Mouse (Mus musculus): ENCODE measurements around the gene Cfap70.
A peak's percentile ranks its signal among the peaks of the same experiment; 100 is the strongest.

The Cfap70 gene

GRCm38 (mm10) chr14:20423046-20423445, 29.0 kb downstream of the Cfap70 start:
- no peak for DNase-seq (ENCODE audit: low read depth)

GRCm38 (mm10) chr14:20422257-20422656, 29.8 kb downstream of the Cfap70 start:
- DNase-seq (ENCODE audit: low read depth) = no peak

DNA sequence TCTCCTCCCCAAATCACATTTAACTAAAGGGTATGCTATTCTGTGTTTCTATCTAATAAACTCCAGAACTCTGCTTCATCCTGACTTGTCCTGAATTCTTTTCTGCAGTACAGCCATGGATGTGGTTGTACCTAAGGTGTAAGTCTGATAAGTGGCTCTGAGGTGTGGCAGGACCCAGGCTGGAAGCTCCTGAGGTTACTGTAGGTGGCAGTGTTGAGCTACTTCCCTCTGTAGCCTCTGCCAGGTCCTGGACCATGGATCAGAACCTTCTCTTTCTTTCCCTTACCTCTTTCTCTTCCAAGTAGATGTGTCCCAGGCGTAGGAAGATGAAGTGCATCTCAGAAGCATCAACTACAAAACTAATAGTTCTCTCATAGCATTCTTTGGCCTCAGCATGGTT, 52.0 kb downstream of the Cfap70 start:
- DNase-seq (ENCODE audit: low read depth) = no peak

DNA sequence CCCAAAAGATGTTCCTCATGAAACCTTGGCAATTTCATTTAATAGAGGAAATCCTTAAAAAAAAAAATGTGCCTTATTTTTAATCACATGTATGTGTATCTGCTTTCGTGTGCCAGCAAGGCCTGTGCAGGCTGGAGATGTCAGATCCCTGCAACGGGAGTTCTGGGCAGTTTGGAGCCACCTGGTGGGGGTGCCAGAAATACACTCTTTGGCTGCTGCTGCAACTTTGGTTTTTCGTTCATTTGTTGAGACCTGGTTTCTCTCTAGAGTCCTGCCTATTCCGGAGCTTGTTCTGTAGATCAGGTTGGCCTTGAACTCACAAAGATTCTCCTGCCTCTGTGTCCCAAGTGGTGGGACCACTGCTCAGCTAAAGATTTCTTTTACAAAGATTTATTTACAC, 53.2 kb downstream of the Cfap70 start:
- no peak for DNase-seq (ENCODE audit: low read depth)

DNA sequence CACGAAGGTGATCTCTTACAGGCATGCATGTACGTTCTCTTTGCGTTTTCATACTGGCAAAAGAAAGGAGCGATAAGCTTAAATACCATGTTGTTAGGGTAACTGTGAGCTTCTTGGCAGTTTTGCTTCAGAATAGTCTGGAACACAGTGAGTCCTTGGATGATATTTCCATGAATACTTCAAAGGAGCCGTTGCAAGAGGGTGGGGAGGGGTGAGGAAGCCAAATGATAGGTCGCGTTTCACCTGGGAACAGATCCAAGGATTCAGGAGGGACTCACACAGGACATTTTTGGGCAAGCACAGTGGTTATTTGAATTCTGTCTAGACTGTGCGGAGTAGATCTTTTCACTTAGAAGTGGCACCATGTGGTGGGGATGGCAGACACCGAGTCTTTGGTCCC, 54.8 kb downstream of the Cfap70 start:
- no peak for DNase-seq (ENCODE audit: low read depth)

DNA sequence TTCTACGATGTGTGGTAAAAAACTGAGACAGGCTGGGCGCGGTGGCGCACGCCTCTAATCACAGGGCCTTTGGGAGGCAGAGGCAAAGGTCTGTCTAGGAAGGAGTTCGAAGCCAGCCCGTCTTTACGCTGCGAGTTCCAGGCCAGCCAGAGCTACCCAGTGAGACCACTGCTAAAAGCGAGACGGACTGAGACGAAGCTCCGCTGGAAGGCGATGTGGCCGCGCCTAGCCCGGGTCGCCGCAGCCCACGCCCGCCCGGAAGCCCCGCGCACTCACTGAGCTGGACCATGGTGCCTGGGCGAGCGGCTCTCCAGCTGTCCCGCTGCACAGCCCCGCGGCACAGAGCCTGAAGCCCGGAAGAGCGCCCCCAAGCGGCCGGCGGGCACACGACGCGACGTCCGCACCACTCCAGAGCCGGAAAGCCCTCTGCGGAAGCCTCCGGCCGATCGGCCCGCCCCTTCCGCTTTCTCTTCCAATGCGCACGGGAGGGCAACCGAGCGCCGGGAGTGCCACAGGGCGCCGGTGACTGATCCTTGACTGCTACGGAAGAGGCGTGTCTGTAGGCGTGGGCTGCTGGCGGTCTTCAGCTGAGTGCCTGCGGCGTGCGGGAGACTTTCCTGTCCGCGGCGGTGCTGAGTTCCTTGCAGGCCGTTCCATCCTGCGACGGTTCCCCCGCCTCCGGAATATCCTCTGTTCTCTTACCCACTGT, 58.7 kb downstream of the Cfap70 start, which contains the start of gene Mrps16:
Gene Mrps16 (minus strand): TSS at position 430 of the 709 bp plus-strand sequence.
- peak; percentile 93 for DNase-seq (ENCODE audit: low read depth)

GRCm38 (mm10) chr14:20392326-20392725, 59.7 kb downstream of the Cfap70 start:
- no peak for DNase-seq (ENCODE audit: low read depth)

DNA sequence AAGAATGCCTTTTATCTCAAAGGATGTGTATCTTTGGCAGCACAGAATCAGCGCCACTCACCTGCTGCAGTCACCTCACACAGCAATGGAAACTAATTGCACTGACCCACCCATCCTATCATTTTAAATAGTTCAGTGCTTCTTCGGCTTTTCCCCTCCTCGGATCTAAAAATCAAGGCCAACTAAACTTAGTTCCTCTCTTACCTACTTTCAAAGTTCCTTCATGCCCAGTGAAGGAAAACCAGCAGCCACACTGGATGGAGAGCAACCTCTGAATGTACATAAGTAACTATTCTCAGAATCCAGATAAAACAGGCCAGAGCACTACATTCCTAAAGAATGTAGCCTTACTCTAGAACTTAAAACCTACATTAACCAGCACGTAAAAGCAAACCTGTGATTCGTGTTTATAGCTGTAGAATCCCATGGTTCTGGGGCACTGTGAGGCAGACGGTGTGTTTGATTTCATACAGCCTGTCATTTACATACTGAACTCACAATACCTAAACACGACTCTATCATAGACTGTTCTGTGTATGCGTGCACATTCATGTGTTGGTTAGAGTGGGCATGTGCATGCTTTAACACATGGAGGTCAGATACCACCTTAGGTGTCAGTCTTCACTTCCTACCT, 62.5 kb downstream of the Cfap70 start:
- no peak for DNase-seq (ENCODE audit: low read depth)

DNA sequence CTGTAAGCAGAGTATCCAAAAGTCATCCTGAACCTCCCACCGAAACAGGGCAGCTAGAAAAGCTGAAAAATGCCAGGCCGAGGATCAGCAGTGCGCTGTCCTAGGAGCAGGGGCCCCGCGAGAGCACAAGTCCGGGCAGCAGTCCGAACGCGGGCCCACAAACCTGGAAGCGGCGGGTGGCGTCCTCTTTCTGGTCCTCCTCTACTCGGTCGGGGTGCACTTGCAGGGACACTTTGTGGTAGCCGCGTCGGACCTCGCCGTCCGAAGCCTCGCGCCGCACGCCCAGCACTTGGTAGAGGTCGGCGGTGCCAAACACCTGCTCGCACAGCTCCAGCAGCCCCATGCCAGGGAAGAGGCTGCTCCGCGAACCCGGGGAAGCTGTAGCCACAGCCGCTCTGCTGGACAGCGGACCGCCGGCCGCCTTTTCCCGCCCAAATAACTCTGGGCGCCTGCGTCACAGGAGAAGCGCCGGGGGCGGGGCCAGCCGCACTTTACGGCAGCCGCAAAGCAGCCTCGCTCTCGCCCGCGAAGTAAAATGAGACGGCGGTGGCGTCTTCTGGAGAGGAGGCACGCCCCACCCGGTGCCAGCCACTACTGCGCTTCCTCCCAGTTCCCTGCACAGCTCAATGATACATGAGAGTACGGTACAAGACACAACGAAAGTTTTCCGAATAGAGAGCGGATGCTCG, 63.4 kb downstream of the Cfap70 start, which contains the start of gene Dnajc9:
Gene Dnajc9 (minus strand): TSS at position 470 of the 689 bp plus-strand sequence.
- peak; percentile 78 for DNase-seq (ENCODE audit: low read depth)

GRCm38 (mm10) chr14:20379753-20380430, 72.1 kb downstream of the Cfap70 start:
- no peak for DNase-seq (ENCODE audit: low read depth)

GRCm38 (mm10) chr14:20379087-20379640, 72.9 kb downstream of the Cfap70 start:
- no peak for DNase-seq (ENCODE audit: low read depth)

- no peak for DNase-seq (ENCODE audit: low read depth)
These were observed 73.5 kb downstream of the Cfap70 start for GRCm38 (mm10) chr14:20378313-20379061.

GRCm38 (mm10) chr14:20377112-20377521, 74.9 kb downstream of the Cfap70 start:
- no peak for DNase-seq (ENCODE audit: low read depth)

GRCm38 (mm10) chr14:20371854-20372253, 80.2 kb downstream of the Cfap70 start:
- DNase-seq (ENCODE audit: low read depth) = no peak

- DNase-seq (ENCODE audit: low read depth) = no peak
These were observed 81.2 kb downstream of the Cfap70 start for GRCm38 (mm10) chr14:20370798-20371197.

DNA sequence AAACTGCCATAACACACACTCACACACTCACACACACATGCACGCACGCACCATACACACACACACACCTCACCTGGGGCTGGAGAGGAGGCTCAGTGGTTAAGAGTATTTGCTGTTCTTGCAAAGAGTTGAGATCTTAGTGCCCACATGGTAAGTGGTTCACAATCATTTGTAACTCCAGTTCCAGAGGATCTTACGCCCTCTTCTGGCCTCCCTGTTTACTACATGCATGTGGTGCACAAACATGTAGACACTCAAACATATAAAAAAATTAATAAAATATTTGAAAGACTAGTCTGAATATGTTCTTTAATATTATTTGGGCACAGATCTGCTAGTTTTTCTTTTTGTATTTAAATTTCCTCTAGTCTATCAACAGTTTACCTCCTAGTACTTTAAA, 83.8 kb downstream of the Cfap70 start:
- DNase-seq (ENCODE audit: low read depth) = no peak

- no peak for DNase-seq (ENCODE audit: low read depth)
These were observed 88.8 kb downstream of the Cfap70 start for GRCm38 (mm10) chr14:20363230-20363629.

DNA sequence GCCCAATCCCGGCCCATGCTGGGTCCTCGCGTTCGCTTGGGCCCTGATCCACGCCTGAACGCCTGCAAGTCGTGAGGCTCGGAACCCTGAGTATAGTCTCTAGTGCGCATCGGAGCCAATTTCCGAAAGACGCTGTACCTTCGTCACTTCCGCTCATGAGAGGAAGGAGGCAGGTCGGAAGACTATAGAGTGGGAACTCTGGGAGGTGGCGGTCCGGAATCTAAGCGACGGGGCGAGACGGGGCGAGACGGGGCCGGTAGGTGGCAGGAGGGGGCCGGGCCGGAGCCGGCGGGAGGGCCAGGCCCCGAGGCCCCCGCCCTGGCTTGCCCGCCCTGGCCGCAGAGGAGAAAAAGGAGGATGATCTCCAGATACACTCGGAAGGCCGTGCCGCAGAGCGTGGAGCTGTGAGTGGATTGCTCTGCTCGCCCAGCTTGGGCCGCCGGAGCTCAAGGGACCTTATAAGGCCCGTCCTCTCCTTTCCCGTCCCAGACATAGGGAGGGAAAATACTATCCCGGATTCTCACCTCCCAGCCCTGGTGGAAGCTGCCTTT, 104.0 kb downstream of the Cfap70 start, which contains the start of the genes Ecd and Fam149b:
Gene Ecd (minus strand): TSS at position 131 of the 551 bp plus-strand sequence.
Gene Fam149b (plus strand): TSS at position 172 of the 551 bp plus-strand sequence.
- peak; percentile 93 for DNase-seq (ENCODE audit: low read depth)

GRCm38 (mm10) chr14:20347441-20347990, 104.5 kb downstream of the Cfap70 start:
- DNase-seq (ENCODE audit: low read depth) = no peak

GRCm38 (mm10) chr14:20345885-20346284, 106.1 kb downstream of the Cfap70 start:
- DNase-seq (ENCODE audit: low read depth) = no peak

All from fibroblast of lung, adult 2 months (primary cell).